Mouse (Mus musculus) intestine, embryonic 15.5 days (tissue): ENCODE measurements around the gene Xpot. TPM values are rescaled to one million over a fixed set of nuclear protein-coding genes. Genes with fewer than 3 reads are reported as not detected.

Experiments used
- polyA plus RNA-seq: library from polyadenylated mRNA; unstranded; fragments of >200 nt; fragmentation: Nextera tagmentation; extraction: Ambion mirVana; gene quantifications from 2 replicates; pipeline ENCODE4 v1.2.1, GENCODE M21; 2015

Gene Xpot
- polyA plus RNA-seq, 1 experiment from 2014 or later, result 46.3 TPM

Other genes with a start within 250 kb of the Xpot start
- 23.5 and 26.0 TPM in 2 replicates for gene Rassf3, start 150.0 kb downstream of the Xpot start, polyA plus RNA-seq
- gene Tbk1, start 39.5 kb downstream of the Xpot start, polyA plus RNA-seq, result 32.9 and 35.1 TPM in 2 replicates
- gene D930020B18Rik, start 15.3 kb upstream of the Xpot start, polyA plus RNA-seq, result 0.23 and 0.39 TPM in 2 replicates
- 3.1 and 3.9 TPM in 2 replicates for gene BC048403, start 113.6 kb upstream of the Xpot start, polyA plus RNA-seq